Mouse (Mus musculus): ENCODE results near the gene Fgfr1op2. TPM values are rescaled to one million over a fixed set of nuclear protein-coding genes. Genes with fewer than 3 reads are reported as not detected.

Gene Fgfr1op2
- polyA plus RNA-seq, 1 experiment from 2014 or later: 77.1 TPM

GRCm38 (mm10) chr6:146642276-146643183, 65.5 kb downstream of the Fgfr1op2 start, which contains the start of the genes Med21 and Tm7sf3:
Gene Med21 (plus strand): TSS chr6:146642547.
Gene Tm7sf3 (minus strand): TSS chr6:146642824.
- peak; percentile 99 for DNase-seq (ENCODE audit: low spot score, missing footprints)
- ATAC-seq (ENCODE audit: low FRiP score): peak; percentile 97
- Histone ChIP-seq H3K4me3 (ENCODE audit: low read depth, low read length) (peak within 1 kb of the TSS; percentile 77), H3K4me1 (ENCODE audit: control insufficient read depth, insufficient read depth, low read length) (peaks cover 7% of the 10 kb centered on the region), H3K9me3 (ENCODE audit: control insufficient read depth, low read length) (no peaks in the 10 kb centered on the region), H3K27ac (ENCODE audit: low read depth, low read length) (peak within 1 kb of the TSS; percentile 69; the same call in 1 of the 2 replicates), H3K9ac (ENCODE audit: low read length) (peak within 1 kb of the TSS; percentile 95), H3K36me3 (ENCODE audit: control insufficient read depth, insufficient read depth, low read length) (no peaks in the 10 kb centered on the region), H3K27me3 (ENCODE audit: control insufficient read depth, insufficient read depth, low read length) (no peaks in the 10 kb centered on the region), H3K4me2 (peak within 1 kb of the TSS; percentile 82)
- 1% methylated on average over 60 of the region's 60 CpGs for WGBS

- Histone ChIP-seq H3K27me3 (ENCODE audit: control insufficient read depth, insufficient read depth, low read length) (no peaks in the 10 kb centered on the region), H3K4me3 (ENCODE audit: low read depth, low read length) (peak overlapping the region; percentile 77), H3K9ac (ENCODE audit: low read length) (peak overlapping the region; percentile 95), H3K36me3 (ENCODE audit: control insufficient read depth, insufficient read depth, low read length) (no peaks in the 10 kb centered on the region), H3K4me1 (ENCODE audit: control insufficient read depth, insufficient read depth, low read length) (peaks cover 7% of the 10 kb centered on the region), H3K27ac (ENCODE audit: low read depth, low read length) (peak overlapping the region; percentile 69; the same call in 1 of the 2 replicates), H3K4me2 (peak overlapping the region; percentile 82), H3K9me3 (ENCODE audit: control insufficient read depth, low read length) (no peaks in the 10 kb centered on the region)
- DNase-seq (ENCODE audit: low spot score, missing footprints) (no peak), ATAC-seq (ENCODE audit: low FRiP score) (no peak)
- 48% methylated on average over 11 of the region's 11 CpGs for WGBS
These were observed 66.2 kb downstream of the Fgfr1op2 start for GRCm38 (mm10) chr6:146643184-146643570.

Other genes starting within 250 kb of the Fgfr1op2 start
- gene Itpr2, start 75.0 kb upstream of the Fgfr1op2 start, polyA plus RNA-seq (2014; fragmentation: Nextera tagmentation; extraction: Ambion mirVana): 3.9 and 4.5 TPM in 2 replicates
- gene Ints13, start 632 bp downstream of the Fgfr1op2 start, polyA plus RNA-seq (2014; fragmentation: Nextera tagmentation; extraction: Ambion mirVana): 101 TPM in 2 replicates
- 125 and 135 TPM in 2 replicates for gene Med21, start 65.3 kb downstream of the Fgfr1op2 start, polyA plus RNA-seq (2014; fragmentation: Nextera tagmentation; extraction: Ambion mirVana)
- 26.2 and 28.9 TPM in 2 replicates for gene Tm7sf3, start 65.6 kb downstream of the Fgfr1op2 start, polyA plus RNA-seq (2014; fragmentation: Nextera tagmentation; extraction: Ambion mirVana)
- gene Stk38l, start 147.8 kb downstream of the Fgfr1op2 start, polyA plus RNA-seq (2014; fragmentation: Nextera tagmentation; extraction: Ambion mirVana): 20.4 and 22.2 TPM in 2 replicates
- gene Arntl2, start 218.9 kb downstream of the Fgfr1op2 start, polyA plus RNA-seq (2014; fragmentation: Nextera tagmentation; extraction: Ambion mirVana): 1.4 and 1.5 TPM in 2 replicates

Data from midbrain, embryonic 11.5 days (tissue).